Mouse (Mus musculus): ENCODE data around the gene Ctr9. TPM values are rescaled to one million over a fixed set of nuclear protein-coding genes. Genes with fewer than 3 reads are reported as not detected.
A peak's percentile ranks its signal among the peaks of the same experiment; 100 is the strongest.

Gene Ctr9
- total and polyA plus RNA-seq, 3 experiments = 5.8 to 14.6 (median 13.0) TPM

DNA sequence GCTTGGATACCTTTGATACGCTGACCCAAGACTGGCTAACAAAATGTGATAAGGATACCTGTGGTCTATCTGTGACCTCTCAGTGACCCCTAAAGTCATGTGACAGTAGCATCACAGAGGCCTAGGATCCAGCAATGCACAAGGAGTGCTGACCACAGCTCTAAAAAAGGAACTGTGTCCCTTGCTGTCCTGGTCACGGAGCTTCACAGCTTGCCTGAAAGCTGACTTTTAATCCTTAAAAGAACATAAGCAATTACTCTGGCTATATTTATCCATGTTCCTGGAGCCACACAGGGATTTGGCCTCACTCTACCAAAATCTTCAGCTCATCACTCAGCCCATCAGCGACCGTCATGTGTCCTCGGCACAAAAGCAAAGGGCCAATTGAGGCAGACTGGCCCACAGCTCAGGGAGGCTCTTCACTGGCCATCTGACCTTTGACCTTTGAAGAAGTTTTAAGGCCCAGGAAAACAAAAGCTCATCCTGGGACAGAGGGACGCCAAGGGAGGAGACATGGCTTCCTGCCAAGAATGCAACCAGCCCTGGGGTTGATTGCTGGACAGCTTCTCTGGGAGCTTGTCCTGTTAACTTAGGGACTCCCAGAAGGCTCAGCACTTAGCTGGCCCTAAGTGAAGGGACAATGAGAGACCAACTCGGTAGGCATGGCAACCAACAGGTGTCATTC lies 43.0 kb upstream of the Ctr9 start:
- Histone ChIP-seq H3K27me3 (ENCODE audit: control insufficient read depth, insufficient read depth, low read length) (no peaks in the 10 kb centered on the region), H3K4me1 (ENCODE audit: control insufficient read depth, insufficient read depth, low read length) (peaks cover 7% of the 10 kb centered on the region), H3K36me3 (ENCODE audit: control insufficient read depth, insufficient read depth, low read length) (no peaks in the 10 kb centered on the region), H3K9ac (ENCODE audit: low read depth, low read length) (no peak overlapping the region), H3K4me3 (no peak overlapping the region), H3K79me2 (replicated peaks; ENCODE audit: control insufficient read depth, insufficient read depth, low read length) (no peaks in the 10 kb centered on the region), H3K27ac (no peak overlapping the region)
- WGBS = 69% methylated on average over 7 of the region's 7 CpGs
- TF ChIP-seq EP300 (IDR thresholded peaks at IDR 0.05; ENCODE audit: insufficient read depth, low read depth, low read length) (no peak), POLR2A (IDR thresholded peaks at IDR 0.05; ENCODE audit: insufficient read depth, low read depth, low read length) (no peak), CTCF (IDR thresholded peaks at IDR 0.05) (no peak)
- peak; percentile 31 to 39 for DNase-seq
- intact Hi-C loops (cut with DNase I) = no loop called here

DNA sequence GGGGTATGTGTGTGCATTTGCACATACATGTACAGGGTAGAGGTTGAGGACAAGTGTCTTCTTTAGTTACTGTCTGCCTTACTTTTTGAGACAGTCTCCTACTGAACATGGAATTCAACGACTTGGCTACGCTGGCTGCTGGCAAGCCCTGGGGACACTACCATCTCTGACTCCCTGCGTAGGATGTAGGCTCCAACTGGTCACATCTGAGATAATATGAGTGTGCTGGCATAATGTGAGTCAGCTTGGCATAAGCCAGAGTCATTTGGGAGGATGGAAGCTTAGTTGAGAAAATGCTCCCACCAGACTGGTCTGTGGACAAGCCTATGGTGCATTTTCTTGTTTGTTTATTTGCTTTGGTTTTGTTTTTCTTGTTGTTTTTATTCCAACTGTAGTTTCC lies 40.7 kb upstream of the Ctr9 start:
- intact Hi-C loops (cut with DNase I) = no loop called here
- no peak for DNase-seq
- H3K4me1 ChIP-seq (ENCODE audit: control insufficient read depth, insufficient read depth, low read length) = peaks cover 7% of the 10 kb centered on the region
- no peak for TF ChIP-seq CTCF (IDR thresholded peaks at IDR 0.05)
- no peak for TF ChIP-seq EP300 (IDR thresholded peaks at IDR 0.05; ENCODE audit: insufficient read depth, low read depth, low read length)
- TF ChIP-seq POLR2A (IDR thresholded peaks at IDR 0.05; ENCODE audit: insufficient read depth, low read depth, low read length) = no peak
- H3K36me3 ChIP-seq (ENCODE audit: control insufficient read depth, insufficient read depth, low read length) = no peaks in the 10 kb centered on the region
- 69% methylated on average over 3 of the region's 3 CpGs for WGBS
- H3K9ac ChIP-seq (ENCODE audit: low read depth, low read length) = no peak overlapping the region
- H3K27me3 ChIP-seq (ENCODE audit: control insufficient read depth, insufficient read depth, low read length) = no peaks in the 10 kb centered on the region
- no peaks in the 10 kb centered on the region for H3K79me2 ChIP-seq (replicated peaks; ENCODE audit: control insufficient read depth, insufficient read depth, low read length)
- no peak overlapping the region for H3K27ac ChIP-seq
- no peak overlapping the region for H3K4me3 ChIP-seq

GRCm38 (mm10) chr7:110989286-110989879 lies 39.4 kb upstream of the Ctr9 start:
- Histone ChIP-seq H3K27ac (no peak overlapping the region), H3K27me3 (ENCODE audit: control insufficient read depth, insufficient read depth, low read length) (no peaks in the 10 kb centered on the region), H3K4me3 (no peak overlapping the region), H3K79me2 (replicated peaks; ENCODE audit: control insufficient read depth, insufficient read depth, low read length) (no peaks in the 10 kb centered on the region), H3K36me3 (ENCODE audit: control insufficient read depth, insufficient read depth, low read length) (no peaks in the 10 kb centered on the region), H3K9ac (ENCODE audit: low read depth, low read length) (no peak overlapping the region), H3K4me1 (ENCODE audit: control insufficient read depth, insufficient read depth, low read length) (peaks cover 7% of the 10 kb centered on the region)
- intact Hi-C loops (cut with DNase I) = no loop called here
- 39% methylated on average over 5 of the region's 5 CpGs for WGBS
- DNase-seq = peak in 1 of 2 experiments; percentile 12
- TF ChIP-seq EP300 (IDR thresholded peaks at IDR 0.05; ENCODE audit: insufficient read depth, low read depth, low read length) (no peak), POLR2A (IDR thresholded peaks at IDR 0.05; ENCODE audit: insufficient read depth, low read depth, low read length) (no peak), CTCF (IDR thresholded peaks at IDR 0.05) (no peak)

DNA sequence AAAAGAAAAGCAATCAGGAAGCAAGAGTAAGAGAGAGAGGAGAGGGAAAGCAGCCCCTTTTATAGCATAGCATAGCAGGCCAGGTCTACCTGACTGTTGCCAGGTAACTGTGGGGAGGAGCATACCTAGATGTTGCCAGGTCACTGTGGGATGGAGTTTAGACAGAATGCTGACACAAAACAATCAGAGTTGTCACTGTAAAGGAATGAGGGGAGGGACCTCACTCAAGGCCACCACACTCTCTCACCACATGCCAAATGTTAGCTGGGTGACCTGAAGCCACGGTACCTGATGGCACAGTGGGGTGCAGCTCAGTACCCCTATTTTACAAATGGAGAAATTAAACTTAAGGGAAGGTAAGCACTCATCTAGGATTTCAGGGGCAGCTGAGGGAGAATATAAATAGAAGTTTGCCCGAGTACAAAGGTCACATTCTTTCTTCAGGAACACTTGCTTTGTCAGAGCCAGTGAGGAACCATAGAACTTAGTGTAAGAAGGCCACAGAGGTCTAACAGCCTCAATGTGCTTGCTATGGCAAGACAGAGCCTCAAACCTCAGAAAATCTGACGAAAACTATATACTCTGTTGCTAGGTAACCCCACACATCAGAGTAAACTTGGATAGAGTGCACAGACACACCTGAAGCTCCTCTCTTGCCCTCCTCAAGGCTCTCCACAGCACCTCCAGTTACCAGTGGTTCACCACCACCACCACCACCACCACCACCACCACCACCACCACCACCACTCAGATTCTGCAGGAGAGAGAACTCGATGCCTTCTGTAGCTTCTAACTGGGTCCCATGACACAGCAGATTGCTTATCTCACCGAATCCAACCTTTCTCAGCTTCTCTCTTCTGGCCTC lies 38.2 kb upstream of the Ctr9 start:
- Histone ChIP-seq H3K4me1 (ENCODE audit: control insufficient read depth, insufficient read depth, low read length) (peaks cover 6% of the 10 kb centered on the region), H3K27ac (no peak overlapping the region), H3K4me3 (no peak overlapping the region), H3K27me3 (ENCODE audit: control insufficient read depth, insufficient read depth, low read length) (no peaks in the 10 kb centered on the region), H3K79me2 (replicated peaks; ENCODE audit: control insufficient read depth, insufficient read depth, low read length) (no peaks in the 10 kb centered on the region), H3K36me3 (ENCODE audit: control insufficient read depth, insufficient read depth, low read length) (no peaks in the 10 kb centered on the region), H3K9ac (ENCODE audit: low read depth, low read length) (no peak overlapping the region)
- intact Hi-C loops (cut with DNase I) = no loop called here
- DNase-seq = no peak
- no peak for TF ChIP-seq EP300 (IDR thresholded peaks at IDR 0.05; ENCODE audit: insufficient read depth, low read depth, low read length)
- 60% methylated on average over 5 of the region's 5 CpGs for WGBS

- 86% methylated on average over 4 of the region's 4 CpGs for WGBS
- Histone ChIP-seq H3K9ac (ENCODE audit: low read depth, low read length) (no peak overlapping the region), H3K79me2 (replicated peaks; ENCODE audit: control insufficient read depth, insufficient read depth, low read length) (no peaks in the 10 kb centered on the region), H3K4me1 (ENCODE audit: control insufficient read depth, insufficient read depth, low read length) (peaks cover 4% of the 10 kb centered on the region), H3K4me3 (no peak overlapping the region), H3K27ac (no peak overlapping the region), H3K36me3 (ENCODE audit: control insufficient read depth, insufficient read depth, low read length) (no peaks in the 10 kb centered on the region), H3K27me3 (ENCODE audit: control insufficient read depth, insufficient read depth, low read length) (no peaks in the 10 kb centered on the region)
- intact Hi-C loops (cut with DNase I) = no loop called here
- DNase-seq = no peak
- no peak for TF ChIP-seq POLR2A (IDR thresholded peaks at IDR 0.05; ENCODE audit: insufficient read depth, low read depth, low read length)
- TF ChIP-seq CTCF (IDR thresholded peaks at IDR 0.05) = no peak
- no peak for TF ChIP-seq EP300 (IDR thresholded peaks at IDR 0.05; ENCODE audit: insufficient read depth, low read depth, low read length)
Measured at GRCm38 (mm10) chr7:110991221-110991494, 37.6 kb upstream of the Ctr9 start.

All from heart, adult 2 months (tissue).